Mouse (Mus musculus) brain, embryonic 14.5 days (tissue): ENCODE data around the gene Pbx4. TPM values are rescaled to one million over a fixed set of nuclear protein-coding genes. Genes with fewer than 3 reads are reported as not detected.
A peak's percentile ranks its signal among the peaks of the same experiment; 100 is the strongest.

Experiments
- DNase-seq: peaks from one replicate; pipeline ENCODE4 v3.0.0-alpha.2; 2011; ENCODE audit warnings: low read depth
- CTCF ChIP-seq: fragments of 200-500 bp; IDR thresholded peaks from 2 replicates; pipeline ENCODE4 v1.5.1; 2012; ENCODE audit warnings: inconsistent platforms, mild to moderate bottlenecking, moderate library complexity, borderline replicate concordance; ENCODE audit not compliant: insufficient read depth, insufficient read length; ENCODE audit errors: extremely low read depth
- POLR2A ChIP-seq: fragments of 200-500 bp; IDR thresholded peaks from 2 replicates; pipeline ENCODE4 v1.6.1; 2012; ENCODE audit warnings: mild to moderate bottlenecking, inconsistent platforms, borderline replicate concordance; ENCODE audit not compliant: poor library complexity, insufficient read depth, insufficient read length, severe bottlenecking; ENCODE audit errors: extremely low read depth
- polyA plus RNA-seq: library from polyadenylated mRNA; depleted of rRNA; stranded (reverse); fragments of >200 nt; gene quantifications from 2 replicates; pipeline ENCODE4 v1.2.3, GENCODE M21; 2012

The Pbx4 gene
- polyA plus RNA-seq, 1 experiment: 43.6 TPM

DNA sequence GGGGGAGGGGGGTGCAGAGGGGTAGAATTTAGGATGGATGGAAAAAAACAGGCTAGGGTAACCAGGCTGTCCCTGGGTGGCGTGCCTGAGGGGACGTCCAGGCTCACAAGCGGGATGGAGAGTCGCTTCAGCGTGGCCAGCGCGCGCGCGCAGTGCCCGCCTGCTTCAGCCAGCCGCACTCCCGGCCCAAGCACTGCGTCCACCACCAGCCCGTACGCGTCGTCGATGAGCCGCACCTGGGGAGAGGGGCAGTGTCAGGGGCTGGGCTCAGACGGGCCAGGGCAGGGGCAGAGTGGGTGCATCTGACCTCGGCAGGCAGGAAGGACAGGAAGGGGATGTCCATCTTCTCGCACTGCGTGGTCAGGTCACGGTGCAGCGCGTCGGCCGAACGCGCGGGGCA, 56.6 kb downstream of the Pbx4 start:
- TF ChIP-seq POLR2A (no peak), CTCF (no peak)

GRCm38 (mm10) chr8:69890813-69891241, 58.5 kb downstream of the Pbx4 start:
- DNase-seq: peak; percentile 77

More for the DNA sequence above, 56.6 kb downstream of the Pbx4 start:
- no peak for DNase-seq

GRCm38 (mm10) chr8:69893863-69894262, 61.6 kb downstream of the Pbx4 start:
- peak; percentile 67 for DNase-seq
- TF ChIP-seq POLR2A (no peak), CTCF (peak; percentile 59)

More at GRCm38 (mm10) chr8:69890813-69891241, 58.5 kb downstream of the Pbx4 start:
- TF ChIP-seq CTCF (peak; percentile 85), POLR2A (no peak)

DNA sequence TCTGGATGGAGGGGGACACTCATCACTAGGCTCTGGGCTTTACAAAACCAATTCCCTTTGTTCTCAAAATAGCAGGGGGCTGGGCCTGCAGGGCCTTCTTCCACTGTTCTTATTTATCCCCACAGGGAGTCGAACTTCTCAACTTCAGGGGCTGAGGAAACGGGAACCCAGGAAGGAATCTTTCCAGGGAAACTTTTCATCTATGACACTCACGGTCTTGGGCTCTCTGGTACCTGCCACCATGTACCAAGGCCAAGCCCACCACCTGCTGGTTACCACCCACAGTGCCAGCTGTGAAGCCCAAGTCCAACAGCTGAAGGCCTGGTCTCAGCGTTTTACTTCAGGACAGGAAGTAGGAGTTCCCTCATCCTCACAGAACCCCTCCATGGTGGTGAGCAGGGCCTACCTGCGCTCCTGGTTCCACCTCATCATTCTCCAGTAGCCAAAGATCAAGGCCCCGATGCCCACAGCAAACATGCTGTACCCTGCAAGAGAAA, 62.6 kb downstream of the Pbx4 start:
- TF ChIP-seq CTCF (no peak), POLR2A (no peak)
- no peak for DNase-seq

DNA sequence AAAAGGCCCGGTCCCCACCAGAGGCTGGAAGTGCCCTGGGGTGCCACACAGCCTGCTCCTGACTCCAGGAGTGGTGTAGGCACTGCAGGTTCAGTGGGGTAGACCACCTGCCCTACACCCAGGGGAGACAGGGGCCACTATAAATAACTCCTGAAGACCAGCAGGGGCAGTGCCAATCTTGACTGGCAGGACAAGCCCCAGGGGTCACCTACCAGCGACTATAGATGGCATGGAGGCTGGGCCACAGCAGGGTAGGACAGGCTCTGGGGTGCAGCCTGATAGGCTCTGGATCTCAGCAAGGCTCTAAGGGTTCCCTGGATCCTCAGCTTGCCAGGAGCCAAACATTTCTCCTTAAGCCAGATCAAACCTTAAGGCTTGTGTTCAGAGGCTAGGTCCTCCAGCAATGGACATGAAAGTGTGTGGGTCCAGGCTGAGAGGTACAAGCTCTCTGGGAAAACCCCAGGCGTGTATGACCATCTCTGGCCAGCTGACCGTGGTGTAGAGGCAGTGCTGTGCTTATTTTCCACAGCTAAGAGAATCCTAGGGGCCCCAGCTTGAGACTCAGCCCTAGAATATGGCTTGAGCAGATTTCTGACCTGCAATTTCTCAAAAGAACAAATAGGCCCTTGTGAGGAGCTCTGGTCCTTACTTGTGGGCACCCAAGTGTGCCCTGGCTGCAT, 63.6 kb downstream of the Pbx4 start:
- DNase-seq: no peak
- TF ChIP-seq POLR2A: no peak
- TF ChIP-seq CTCF: no peak

DNA sequence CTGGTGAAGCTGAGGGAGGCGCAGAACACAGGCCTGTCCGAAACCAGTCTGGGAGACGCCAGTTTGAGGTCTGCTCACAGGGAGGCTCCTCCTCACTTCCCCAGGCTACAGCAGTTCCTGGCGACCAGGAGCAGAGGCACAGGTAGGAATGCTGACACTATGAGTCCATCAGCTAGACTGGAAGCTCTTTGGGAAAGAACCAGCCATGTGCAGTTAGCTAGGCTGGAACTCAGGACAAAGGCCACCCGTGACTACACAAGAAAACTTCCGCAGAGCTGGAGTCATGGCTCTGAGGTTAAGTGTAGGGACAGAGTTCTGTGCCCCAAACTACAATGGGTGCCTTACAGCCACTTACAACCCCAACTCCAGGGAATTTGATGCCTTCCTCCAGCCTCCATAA, 65.6 kb downstream of the Pbx4 start:
- no peak for DNase-seq
- no peak for TF ChIP-seq CTCF
- TF ChIP-seq POLR2A: no peak

DNA sequence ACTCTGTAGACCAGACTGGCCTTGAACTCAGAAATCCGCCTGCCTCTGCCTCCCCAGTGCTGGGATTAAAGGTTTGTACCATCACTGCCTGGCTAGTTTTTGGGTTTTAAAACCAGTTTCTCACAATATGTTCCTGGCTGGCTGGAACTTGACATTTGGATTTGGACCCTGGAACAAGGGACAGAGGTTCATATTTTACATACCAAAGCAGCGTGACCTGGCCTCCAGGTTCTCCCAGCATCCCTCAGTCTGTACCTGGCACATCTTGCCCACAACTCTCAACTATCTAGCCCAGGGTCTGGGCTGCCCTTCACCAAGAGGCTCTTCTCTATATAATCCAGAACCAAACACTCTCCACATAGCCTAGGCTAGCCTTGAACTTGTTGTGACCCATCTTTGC, 67.6 kb downstream of the Pbx4 start:
- DNase-seq: no peak
- no peak for TF ChIP-seq CTCF
- no peak for TF ChIP-seq POLR2A

DNA sequence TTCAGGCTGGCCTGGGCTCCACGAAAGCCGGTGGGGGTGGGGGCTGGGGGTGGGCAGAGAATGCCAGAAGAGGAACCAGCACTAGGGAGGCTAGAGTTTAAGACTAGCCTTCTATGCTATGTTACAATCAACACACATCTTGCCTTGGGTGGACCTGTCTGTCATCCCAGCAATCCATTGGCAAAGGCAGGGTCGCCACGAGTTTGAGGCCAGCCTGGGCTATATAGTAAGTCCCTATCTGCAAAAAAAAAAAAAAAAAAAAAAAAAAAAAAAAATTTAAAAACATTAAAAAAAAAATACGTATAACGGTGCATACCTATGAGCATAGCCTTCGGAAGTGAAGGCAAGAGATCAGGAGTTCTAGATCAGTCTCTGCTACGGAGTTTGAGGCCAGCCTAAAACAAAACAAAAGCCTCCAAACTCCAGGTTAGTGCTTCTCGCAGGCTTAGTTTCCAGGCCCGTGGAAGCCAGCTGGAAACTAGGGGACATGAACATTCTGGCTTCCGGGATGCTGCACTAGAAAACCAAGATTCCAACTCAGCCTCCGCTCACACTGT, 68.7 kb downstream of the Pbx4 start:
- TF ChIP-seq CTCF: no peak
- no peak for TF ChIP-seq POLR2A
- no peak for DNase-seq

- TF ChIP-seq POLR2A (peak; percentile 61; the same call in 1 of the 2 replicates), CTCF (peak; percentile 70)
- peak; percentile 99 for DNase-seq
Observed at GRCm38 (mm10) chr8:69901484-69902162, 69.3 kb downstream of the Pbx4 start.

DNA sequence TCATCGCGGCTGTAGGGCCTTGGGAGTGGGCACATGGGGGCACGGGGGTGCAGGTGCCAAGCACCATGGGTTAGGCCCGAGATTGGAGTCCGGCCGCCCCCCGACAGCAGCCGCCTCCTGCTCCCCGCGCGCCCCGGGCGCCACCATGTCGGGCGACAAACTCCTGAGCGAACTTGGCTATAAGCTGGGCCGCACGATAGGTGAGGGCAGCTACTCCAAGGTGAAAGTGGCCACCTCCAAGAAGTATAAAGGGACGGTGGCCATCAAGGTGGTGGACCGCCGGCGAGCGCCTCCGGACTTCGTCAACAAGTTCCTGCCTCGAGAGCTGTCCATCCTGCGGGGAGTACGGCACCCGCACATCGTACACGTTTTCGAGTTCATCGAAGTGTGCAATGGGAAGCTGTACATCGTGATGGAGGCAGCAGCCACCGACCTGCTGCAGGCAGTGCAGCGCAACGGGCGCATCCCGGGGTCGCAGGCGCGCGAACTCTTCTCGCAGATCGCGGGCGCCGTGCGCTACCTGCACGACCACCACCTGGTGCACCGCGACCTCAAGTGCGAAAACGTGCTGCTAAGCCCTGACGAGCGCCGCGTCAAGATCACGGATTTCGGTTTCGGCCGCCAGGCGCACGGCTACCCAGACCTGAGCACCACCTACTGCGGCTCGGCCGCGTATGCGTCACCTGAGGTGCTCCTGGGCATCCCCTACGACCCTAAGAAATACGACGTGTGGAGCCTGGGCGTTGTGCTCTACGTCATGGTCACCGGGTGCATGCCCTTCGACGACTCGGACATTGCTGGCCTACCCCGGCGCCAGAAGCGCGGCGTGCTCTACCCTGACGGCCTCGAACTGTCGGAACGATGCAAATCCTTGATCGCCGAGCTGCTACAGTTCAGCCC, 70.1 kb downstream of the Pbx4 start, which contains the start of the genes Tssk6, Ndufa13 and Yjefn3:
Gene Tssk6 (plus strand): TSS at position 22 of the 900 bp plus-strand sequence.
Gene Ndufa13 (minus strand): TSS at position 396 of the 900 bp plus-strand sequence.
Gene Yjefn3 (minus strand): TSS at position 550 of the 900 bp plus-strand sequence.
- no peak for DNase-seq
- TF ChIP-seq CTCF: no peak

DNA sequence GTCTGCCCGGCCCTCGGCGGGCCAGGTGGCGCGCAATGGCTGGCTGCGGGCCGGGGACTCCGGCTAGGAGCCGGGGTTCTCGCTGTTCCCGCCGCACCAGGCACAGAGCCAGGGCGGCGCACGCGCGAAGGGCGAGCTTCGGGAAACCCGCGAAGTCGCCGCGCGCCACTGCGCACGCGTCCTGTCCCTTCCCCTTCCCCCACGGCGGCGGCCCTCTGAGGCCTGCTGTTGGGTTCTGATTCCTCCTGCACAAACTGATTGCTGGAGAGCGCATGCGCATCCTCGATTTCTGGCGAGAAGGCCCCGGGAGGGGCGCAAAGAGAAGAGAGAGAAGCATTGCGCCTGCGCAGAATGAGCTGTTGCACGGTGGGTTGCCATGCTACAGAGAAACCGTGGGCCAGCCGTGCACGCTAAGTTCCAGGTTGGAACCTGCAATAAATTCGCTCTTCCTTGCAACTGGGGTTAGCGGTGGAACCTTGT, 70.8 kb downstream of the Pbx4 start:
- TF ChIP-seq CTCF: no peak
- peak; percentile 89 for TF ChIP-seq POLR2A
- peak; percentile 100 for DNase-seq

GRCm38 (mm10) chr8:69904096-69904495, 71.8 kb downstream of the Pbx4 start:
- no peak for DNase-seq
- no peak for TF ChIP-seq POLR2A
- no peak for TF ChIP-seq CTCF
